Mouse (Mus musculus): ENCODE results near the gene Trak2. TPM values are rescaled to one million over a fixed set of nuclear protein-coding genes. Genes with fewer than 3 reads are reported as not detected.

The Trak2 gene
- 44.7 and 72.1 TPM in 2 replicates for total RNA-seq (2014; rRNA removed)
- 14.7 and 15.7 TPM in 2 replicates for polyA plus RNA-seq (2015; fragmentation: Nextera tagmentation; extraction: Ambion mirVana)

DNA sequence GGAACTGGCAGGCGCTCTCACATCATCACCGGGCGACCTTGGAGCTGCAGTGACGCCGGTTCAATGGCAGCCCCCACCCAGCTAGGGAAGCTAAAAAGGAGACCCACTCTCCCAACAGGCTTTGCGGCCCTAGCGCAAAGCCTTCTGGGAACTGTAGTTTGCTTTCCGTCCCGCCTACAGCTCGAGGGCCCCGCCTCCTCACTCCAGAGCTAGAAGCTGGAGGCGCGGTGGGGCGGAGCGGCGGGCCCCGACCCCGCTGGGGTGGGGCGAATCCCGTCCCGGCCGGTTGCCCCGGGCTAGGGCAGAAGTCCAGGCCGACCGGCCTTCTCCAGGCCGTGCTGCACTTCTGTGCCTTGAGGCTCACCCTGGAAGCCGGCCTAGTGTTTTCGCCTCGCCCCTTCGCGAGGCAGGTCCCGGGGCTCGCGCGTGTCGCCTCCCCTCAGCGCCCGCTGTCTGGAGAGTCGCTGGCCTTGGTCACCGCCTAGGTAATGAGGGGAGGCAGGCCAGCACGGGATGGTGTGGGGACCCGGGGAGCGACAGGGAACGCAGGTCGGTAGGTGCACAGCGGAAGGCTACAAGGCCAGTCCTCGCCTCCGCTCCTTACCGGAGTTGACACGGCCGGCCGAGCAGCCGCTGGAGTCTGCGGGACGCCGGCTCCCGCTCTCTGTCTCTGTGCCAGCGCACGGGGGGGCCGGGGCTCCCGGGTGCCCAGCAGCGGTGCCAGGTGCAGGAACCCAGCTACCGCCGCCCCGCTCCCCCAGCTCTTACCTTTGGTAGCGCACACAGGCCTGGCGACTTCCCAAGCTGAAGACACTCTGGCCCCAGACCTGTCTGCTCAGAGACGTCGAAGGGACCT, at the start of gene Trak2, which contains the start of gene Stradb:
TSS of gene Trak2 (minus strand) at position 65 of the 856 bp plus-strand sequence.
TSS of gene Stradb (plus strand) at position 157 of the 856 bp plus-strand sequence.
- DNase-seq (ENCODE audit: low spot score) (peak; percentile 98), ATAC-seq (peak; percentile 98)
- H3K9me3 ChIP-seq (ENCODE audit: low read length) = no peaks in the 10 kb centered on the region
- peak within 1 kb of the TSS; percentile 74 for H3K4me2 ChIP-seq (ENCODE audit: low read depth, low read length)
- no peak for TF ChIP-seq CTCF (IDR thresholded peaks at IDR 0.05; ENCODE audit: low read depth)
- H3K4me3 ChIP-seq (ENCODE audit: low read length) = peak within 1 kb of the TSS; percentile 96
- under 1% methylated on average over 68 of the region's 69 CpGs for WGBS
- H3K27ac ChIP-seq = peak within 1 kb of the TSS; percentile 88
- H3K36me3 ChIP-seq (ENCODE audit: insufficient read depth, low read length) = no peaks in the 10 kb centered on the region
- peak within 1 kb of the TSS; percentile 97 for H3K9ac ChIP-seq (replicated peaks; ENCODE audit: low read length)
- peaks cover 19% of the 10 kb centered on the region; the same call in 1 of the 2 replicates for H3K4me1 ChIP-seq (ENCODE audit: insufficient read depth, low read length)
- no peaks in the 10 kb centered on the region for H3K27me3 ChIP-seq (ENCODE audit: insufficient read depth, low read length)

- Histone ChIP-seq H3K4me1 (ENCODE audit: insufficient read depth, low read length) (no peaks in the 10 kb centered on the region), H3K4me3 (ENCODE audit: low read length) (no peak overlapping the region), H3K36me3 (ENCODE audit: insufficient read depth, low read length) (no peaks in the 10 kb centered on the region), H3K9me3 (ENCODE audit: low read length) (no peaks in the 10 kb centered on the region), H3K27me3 (ENCODE audit: insufficient read depth, low read length) (no peaks in the 10 kb centered on the region), H3K27ac (no peak overlapping the region), H3K4me2 (ENCODE audit: low read depth, low read length) (no peak overlapping the region), H3K9ac (replicated peaks; ENCODE audit: low read length) (no peak overlapping the region)
- ATAC-seq (no peak), DNase-seq (ENCODE audit: low spot score) (no peak)
- 74% methylated on average over 3 of the region's 3 CpGs for WGBS
- TF ChIP-seq CTCF (IDR thresholded peaks at IDR 0.05; ENCODE audit: low read depth) = no peak
These were observed 48.3 kb upstream of the Trak2 start for GRCm38 (mm10) chr1:59021556-59021955.

- H3K4me1 ChIP-seq (ENCODE audit: insufficient read depth, low read length) = no peaks in the 10 kb centered on the region
- ATAC-seq = no peak
- WGBS = 45% methylated on average over 4 of the region's 4 CpGs
These were observed 36.0 kb upstream of the Trak2 start for GRCm38 (mm10) chr1:59009250-59009649.

GRCm38 (mm10) chr1:58995313-58995712, 22.1 kb upstream of the Trak2 start:
- Histone ChIP-seq H3K4me3 (ENCODE audit: low read length) (no peak overlapping the region), H3K4me1 (ENCODE audit: insufficient read depth, low read length) (no peaks in the 10 kb centered on the region), H3K4me2 (ENCODE audit: low read depth, low read length) (no peak overlapping the region), H3K36me3 (ENCODE audit: insufficient read depth, low read length) (peaks cover 17% of the 10 kb centered on the region), H3K27ac (no peak overlapping the region), H3K27me3 (ENCODE audit: insufficient read depth, low read length) (no peaks in the 10 kb centered on the region), H3K9me3 (ENCODE audit: low read length) (no peaks in the 10 kb centered on the region), H3K9ac (replicated peaks; ENCODE audit: low read length) (no peak overlapping the region)
- no peak for TF ChIP-seq CTCF (IDR thresholded peaks at IDR 0.05; ENCODE audit: low read depth)
- DNase-seq (ENCODE audit: low spot score) = no peak
- no peak for ATAC-seq
- WGBS = 88% methylated on average over 5 of the region's 5 CpGs

More at GRCm38 (mm10) chr1:59009250-59009649, 36.0 kb upstream of the Trak2 start:
- H3K9me3 ChIP-seq (ENCODE audit: low read length) = no peaks in the 10 kb centered on the region
- no peak overlapping the region for H3K9ac ChIP-seq (replicated peaks; ENCODE audit: low read length)
- H3K36me3 ChIP-seq (ENCODE audit: insufficient read depth, low read length) = no peaks in the 10 kb centered on the region
- no peaks in the 10 kb centered on the region for H3K27me3 ChIP-seq (ENCODE audit: insufficient read depth, low read length)
- no peak overlapping the region for H3K27ac ChIP-seq
- no peak overlapping the region for H3K4me3 ChIP-seq (ENCODE audit: low read length)
- peak; percentile 42 for TF ChIP-seq CTCF (IDR thresholded peaks at IDR 0.05; ENCODE audit: low read depth)
- peak; percentile 63 for DNase-seq (ENCODE audit: low spot score)
- no peak overlapping the region for H3K4me2 ChIP-seq (ENCODE audit: low read depth, low read length)

- ATAC-seq = no peak
- H3K4me2 ChIP-seq (ENCODE audit: low read depth, low read length) = no peak overlapping the region
- no peaks in the 10 kb centered on the region for H3K9me3 ChIP-seq (ENCODE audit: low read length)
- H3K9ac ChIP-seq (replicated peaks; ENCODE audit: low read length) = no peak overlapping the region
- peak; percentile 50 for DNase-seq (ENCODE audit: low spot score)
- no peak overlapping the region for H3K27ac ChIP-seq
- H3K27me3 ChIP-seq (ENCODE audit: insufficient read depth, low read length) = no peaks in the 10 kb centered on the region
- peak; percentile 47 for TF ChIP-seq CTCF (IDR thresholded peaks at IDR 0.05; ENCODE audit: low read depth)
- peaks cover 17% of the 10 kb centered on the region for H3K36me3 ChIP-seq (ENCODE audit: insufficient read depth, low read length)
- H3K4me1 ChIP-seq (ENCODE audit: insufficient read depth, low read length) = no peaks in the 10 kb centered on the region
- H3K4me3 ChIP-seq (ENCODE audit: low read length) = no peak overlapping the region
- WGBS = 10% methylated on average over 1 of the region's 1 CpGs
These were observed 20.5 kb upstream of the Trak2 start for GRCm38 (mm10) chr1:58993723-58994122.

DNA sequence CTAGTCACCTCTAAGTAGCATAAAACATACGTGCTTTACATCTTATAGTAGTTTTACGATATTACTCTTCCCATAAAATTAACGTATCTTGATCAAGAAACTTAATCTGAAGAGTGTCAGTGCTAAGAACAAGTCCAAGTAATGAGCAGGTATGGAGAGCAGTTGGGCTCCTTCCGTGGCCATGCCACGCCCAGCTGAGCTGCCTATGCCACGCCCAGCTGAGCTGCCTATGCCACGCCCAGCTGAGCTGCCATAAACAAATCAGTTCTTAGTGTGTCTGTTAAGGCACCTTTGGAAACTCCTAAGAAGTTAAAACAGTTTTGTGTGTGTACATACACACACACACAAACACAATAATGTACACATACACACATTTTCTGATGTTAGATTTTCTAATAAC, 19.9 kb upstream of the Trak2 start:
- ATAC-seq = no peak
- Histone ChIP-seq H3K27me3 (ENCODE audit: insufficient read depth, low read length) (no peaks in the 10 kb centered on the region), H3K4me3 (ENCODE audit: low read length) (no peak overlapping the region), H3K4me1 (ENCODE audit: insufficient read depth, low read length) (no peaks in the 10 kb centered on the region), H3K36me3 (ENCODE audit: insufficient read depth, low read length) (peaks cover 22% of the 10 kb centered on the region), H3K27ac (no peak overlapping the region), H3K4me2 (ENCODE audit: low read depth, low read length) (no peak overlapping the region), H3K9ac (replicated peaks; ENCODE audit: low read length) (no peak overlapping the region), H3K9me3 (ENCODE audit: low read length) (no peaks in the 10 kb centered on the region)
- DNase-seq (ENCODE audit: low spot score) = no peak
- 89% methylated on average over 7 of the region's 7 CpGs for WGBS
- no peak for TF ChIP-seq CTCF (IDR thresholded peaks at IDR 0.05; ENCODE audit: low read depth)

GRCm38 (mm10) chr1:58984586-58984985, 11.4 kb upstream of the Trak2 start:
- H3K4me3 ChIP-seq (ENCODE audit: low read length) = no peak overlapping the region
- peaks cover 45% of the 10 kb centered on the region for H3K36me3 ChIP-seq (ENCODE audit: insufficient read depth, low read length)
- H3K27ac ChIP-seq = no peak overlapping the region
- no peak for TF ChIP-seq CTCF (IDR thresholded peaks at IDR 0.05; ENCODE audit: low read depth)
- H3K27me3 ChIP-seq (ENCODE audit: insufficient read depth, low read length) = no peaks in the 10 kb centered on the region
- H3K9ac ChIP-seq (replicated peaks; ENCODE audit: low read length) = no peak overlapping the region
- H3K4me1 ChIP-seq (ENCODE audit: insufficient read depth, low read length) = no peaks in the 10 kb centered on the region
- H3K9me3 ChIP-seq (ENCODE audit: low read length) = no peaks in the 10 kb centered on the region
- ATAC-seq (no peak), DNase-seq (ENCODE audit: low spot score) (no peak)
- WGBS = 83% methylated on average over 5 of the region's 5 CpGs
- H3K4me2 ChIP-seq (ENCODE audit: low read depth, low read length) = no peak overlapping the region
